Mouse (Mus musculus) embryonic stem cell, embryonic (primary cell): Measurements from ENCODE around the gene Cenpp.

Experiments used
- CTCF ChIA-PET, 4 experiments: fragments of 300-600 bp in 2 of 4; fragments of 350-600 bp in 2 of 4; sonication (Branson Sonifier 250); formaldehyde crosslinking; loops; one replicate each; lab custom pipeline; 2022; ENCODE audit warnings: inconsistent platforms in 2 of 4; lab: Charles Lee
- POLR2A ChIA-PET, 4 experiments: fragments of 300-600 bp in 2 of 4; fragments of 350-600 bp in 2 of 4; sonication (Branson Sonifier 250); formaldehyde crosslinking; loops; one replicate each; lab custom pipeline; 2022; ENCODE audit warnings: antibody characterized with exemption in 4 of 4, inconsistent platforms in 1 of 4; lab: Charles Lee

Gene Cenpp

DNA sequence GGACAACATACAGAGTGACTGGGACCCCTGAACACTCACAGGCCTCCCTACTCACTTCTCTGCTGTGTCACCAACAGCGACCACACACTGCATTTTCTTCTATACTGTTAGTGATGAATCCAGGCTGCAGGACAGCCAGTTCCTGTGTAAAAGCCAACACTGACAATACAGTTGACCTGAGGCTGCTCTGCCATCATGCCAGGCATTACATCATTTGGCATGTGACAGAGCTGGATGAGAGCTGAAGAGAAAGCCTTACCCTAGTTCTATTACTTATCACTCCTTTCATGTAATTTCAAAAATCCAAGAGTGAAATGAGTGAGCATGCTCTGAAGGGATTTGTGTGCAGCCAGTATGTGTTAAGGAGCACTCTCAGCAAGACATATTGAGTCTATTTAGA lies 96.4 kb downstream of the Cenpp start:
- ChIA-PET CTCF (no interaction called here), POLR2A (no interaction called here)

DNA sequence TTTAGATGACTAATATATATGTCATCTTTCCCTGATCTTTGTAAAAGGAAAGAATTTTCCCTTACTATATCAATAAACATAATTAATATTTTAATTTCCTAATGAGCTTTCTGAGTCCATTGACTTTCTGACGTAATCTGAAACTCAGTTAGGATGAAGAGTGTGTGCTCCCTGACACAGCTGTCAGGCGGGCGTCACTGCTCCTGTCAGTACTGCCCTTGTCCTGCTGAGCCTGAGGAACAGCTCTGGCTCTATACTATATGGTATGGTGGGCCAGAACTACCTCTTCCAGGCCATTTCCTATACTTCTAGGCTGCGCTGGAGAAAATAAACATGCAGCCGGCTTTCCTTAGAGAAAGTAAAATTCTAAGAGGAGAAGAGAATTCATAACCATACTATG lies 98.1 kb downstream of the Cenpp start:
- CTCF ChIA-PET: interaction anchor here in 3 of 4 experiments (0.6 to 1.3 kb wide), 3 partner anchors 14 to 325 kb away, joined by 3 to 5 read pairs (median 4); no protein-coding TSS in a partner anchor
- POLR2A ChIA-PET: no interaction called here

DNA sequence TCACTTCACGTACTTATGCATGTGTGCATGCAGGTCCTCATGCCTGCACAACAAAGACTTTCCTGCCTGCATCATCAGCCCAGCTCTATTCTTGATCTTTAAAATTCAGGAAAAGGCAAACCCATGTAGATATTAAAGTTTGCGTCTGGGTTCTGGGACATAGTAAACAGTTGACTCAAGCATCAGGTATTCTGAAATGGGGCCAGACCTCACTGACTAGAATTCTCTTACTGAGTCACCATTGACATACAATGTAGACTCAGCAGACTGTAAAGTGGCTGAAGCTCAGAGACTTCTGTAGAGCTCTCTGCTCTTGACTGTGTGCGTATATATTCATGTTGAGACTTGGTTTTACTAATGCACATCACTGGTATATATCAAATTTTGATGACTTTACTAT lies 103.0 kb downstream of the Cenpp start:
- CTCF ChIA-PET: interaction anchor here in 1 of 4 experiments (1.8 kb wide), 1 partner anchor 10 kb away, joined by 4 read pairs; no protein-coding TSS in a partner anchor
- POLR2A ChIA-PET: interaction anchor here in 2 of 4 experiments (0.5 to 1.1 kb wide), 2 partner anchors 9 to 49 kb away, joined by 3 to 4 read pairs; no protein-coding TSS in a partner anchor

DNA sequence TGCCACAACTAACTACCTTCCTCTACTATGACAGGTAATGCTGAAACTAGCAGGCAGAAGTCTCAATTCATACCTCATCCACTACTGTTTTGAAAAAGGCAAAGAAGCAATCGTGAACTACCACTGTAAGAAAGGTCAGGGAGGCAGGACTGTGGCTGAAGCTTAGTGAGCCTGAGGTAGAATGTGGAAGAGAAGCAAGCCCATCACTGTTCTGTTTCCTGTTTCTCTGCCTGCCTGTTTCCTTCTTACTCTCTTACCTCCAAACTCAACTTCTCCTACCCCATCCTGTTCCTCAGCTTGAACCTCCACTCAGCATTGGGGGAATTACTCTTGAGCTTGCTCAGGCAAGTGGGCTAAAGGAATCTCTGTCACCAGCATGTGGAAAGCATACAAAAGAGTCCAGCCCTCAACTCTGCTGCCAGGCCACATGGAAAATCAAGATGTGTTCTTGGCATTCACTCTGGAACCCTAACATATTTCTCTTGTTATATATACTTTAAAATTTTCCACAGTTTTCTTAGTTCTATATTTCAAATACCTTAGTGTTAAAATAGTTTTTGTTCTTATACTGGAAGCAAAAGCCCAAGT lies 104.9 kb downstream of the Cenpp start:
- POLR2A ChIA-PET: interaction anchor here in 1 of 4 experiments (0.5 kb wide), 1 partner anchor 325 kb away, joined by 4 read pairs; no protein-coding TSS in a partner anchor
- CTCF ChIA-PET: interaction anchor here in 2 of 4 experiments (0.6 to 1.8 kb wide), 2 partner anchors 12 to 108 kb away, joined by 3 to 4 read pairs; no protein-coding TSS in a partner anchor

DNA sequence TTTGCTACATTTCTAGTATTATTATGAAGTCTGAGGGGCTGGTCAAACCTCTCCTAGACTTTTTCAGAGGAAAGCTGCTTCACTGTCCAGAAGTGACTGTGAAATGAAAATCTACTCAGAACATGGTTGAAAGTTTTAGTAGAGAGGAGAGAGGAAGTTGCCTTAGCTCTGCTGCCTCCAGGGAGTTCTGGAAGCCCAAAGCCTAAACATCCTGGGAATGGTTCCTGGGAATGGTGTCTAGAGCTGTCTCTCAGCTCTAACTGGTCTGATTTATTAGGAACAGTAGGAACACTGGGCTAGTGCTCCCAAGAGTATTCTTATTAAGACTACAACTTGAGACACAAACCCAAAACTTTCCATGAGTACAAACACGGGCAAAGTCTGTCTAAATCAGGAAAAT lies 106.1 kb downstream of the Cenpp start:
- ChIA-PET POLR2A (interaction anchor here in 1 of 4 experiments (0.6 kb wide), 1 partner anchor 154 kb away, joined by 3 read pairs; no protein-coding TSS in a partner anchor), CTCF (interaction anchor here in 2 of 4 experiments (0.5 to 1.0 kb wide), 2 partner anchors 97 to 154 kb away, joined by 3 to 7 read pairs; no protein-coding TSS in a partner anchor)

DNA sequence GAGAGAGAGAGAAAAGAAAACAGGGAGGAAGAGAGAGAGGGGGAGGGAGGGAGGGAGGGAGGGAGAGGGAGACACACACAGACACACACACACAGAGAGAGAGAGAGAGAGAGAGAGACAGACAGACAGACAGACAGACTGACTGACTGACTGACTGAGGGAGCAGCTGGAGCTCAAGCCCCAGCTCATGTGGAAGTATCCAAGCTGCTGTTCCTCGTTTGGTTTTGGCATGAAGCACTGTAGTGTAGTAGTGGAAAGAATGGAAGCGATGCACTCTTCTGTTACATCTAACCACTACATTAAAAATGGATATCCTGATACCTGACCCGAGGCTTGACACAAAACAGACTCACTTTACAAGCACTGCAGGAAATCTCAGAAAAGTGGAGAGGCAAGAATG lies 106.9 kb downstream of the Cenpp start:
- CTCF ChIA-PET: interaction anchor here in 2 of 4 experiments (0.7 to 1.0 kb wide), 2 partner anchors 96 to 120 kb away, joined by 3 to 4 read pairs; no protein-coding TSS in a partner anchor
- POLR2A ChIA-PET: no interaction called here

DNA sequence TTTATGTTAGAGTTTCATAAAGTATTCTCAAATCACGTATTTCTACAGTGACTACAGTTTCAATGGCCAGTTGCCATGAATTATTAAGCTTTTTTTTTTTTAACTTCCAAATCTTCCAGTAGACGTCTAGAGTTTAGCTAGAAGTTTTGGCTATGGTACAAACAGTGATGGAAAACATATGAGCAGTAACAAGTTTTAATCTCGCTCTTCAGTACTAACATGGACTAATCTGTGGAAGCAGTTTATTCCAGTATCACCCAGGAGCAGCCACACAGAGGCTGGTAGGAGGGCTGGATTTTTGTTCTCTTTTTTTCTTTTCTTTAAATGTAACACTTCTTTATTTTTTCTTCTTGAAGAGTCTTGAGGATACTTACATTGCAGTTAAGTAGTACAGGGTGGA lies 108.3 kb downstream of the Cenpp start, which contains the start of gene Aspn:
Aspn (plus strand) TSS at position 165 of the 400 bp plus-strand sequence.
- CTCF ChIA-PET: interaction anchor here in 1 of 4 experiments (0.6 kb wide), 1 partner anchor 1516 kb away, joined by 3 read pairs; no protein-coding TSS in a partner anchor
- POLR2A ChIA-PET: interaction anchor here in 1 of 4 experiments (1.3 kb wide), 1 partner anchor 29 kb away, joined by 3 read pairs; no protein-coding TSS in a partner anchor

DNA sequence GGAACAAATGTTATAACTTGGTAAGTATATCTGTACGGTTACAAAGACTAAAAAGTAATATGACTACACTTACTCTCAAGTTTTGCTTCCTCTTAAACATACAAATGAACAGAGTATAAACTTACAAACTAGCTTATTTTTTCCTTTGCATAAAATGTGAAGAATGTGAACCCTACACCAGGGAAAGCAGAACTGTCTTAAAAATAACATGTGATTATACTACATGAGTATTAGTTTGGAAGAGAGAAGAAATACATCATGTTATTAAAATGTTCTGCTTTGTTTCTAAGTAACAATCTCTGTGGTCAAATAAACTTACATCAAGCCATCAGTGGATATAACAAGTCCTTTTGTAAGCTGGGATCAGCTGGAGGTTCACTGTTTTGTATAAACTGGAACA lies 113.9 kb downstream of the Cenpp start:
- ChIA-PET POLR2A (no interaction called here), CTCF (interaction anchor here in 1 of 4 experiments (0.5 kb wide), 1 partner anchor 1564 kb away, joined by 3 read pairs; no protein-coding TSS in a partner anchor)

DNA sequence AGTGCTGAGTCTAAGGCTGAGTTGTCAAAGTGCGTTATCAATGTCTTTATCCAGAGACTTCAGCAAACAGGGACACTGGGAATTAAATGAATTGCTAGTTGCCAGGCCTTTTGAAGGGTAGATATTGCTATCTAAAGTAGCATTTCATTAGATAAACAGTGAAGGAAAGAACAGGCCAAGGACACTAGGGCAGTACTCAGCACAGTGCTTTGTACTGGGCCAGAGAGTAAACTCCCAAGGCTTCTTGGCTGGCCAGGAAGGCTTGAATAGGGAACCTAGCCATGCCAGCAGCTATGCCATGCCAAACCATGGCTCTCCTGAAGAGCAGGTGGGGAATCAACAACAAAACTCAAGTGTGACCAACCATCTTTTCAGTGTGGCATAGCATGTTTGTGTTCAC lies 115.6 kb downstream of the Cenpp start:
- POLR2A ChIA-PET: no interaction called here
- CTCF ChIA-PET: no interaction called here

DNA sequence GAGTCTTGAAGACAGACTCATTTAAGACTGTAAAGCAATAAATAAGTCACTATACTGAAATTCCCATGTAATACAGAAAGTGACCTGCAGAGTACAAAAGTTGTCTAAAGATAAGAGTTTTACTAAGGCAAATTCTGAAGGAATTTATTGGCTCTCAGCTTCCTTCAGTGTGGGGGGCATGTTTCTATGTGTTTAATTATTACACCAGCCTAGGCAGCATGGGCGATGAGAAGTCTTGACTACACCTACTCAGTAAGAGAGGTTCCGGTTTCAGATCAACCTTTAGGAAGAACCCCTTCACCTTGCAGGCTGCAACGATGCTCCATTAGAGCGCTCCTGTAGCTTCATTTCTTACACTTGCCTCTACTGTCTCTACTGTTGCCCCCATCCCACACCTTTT lies 121.9 kb downstream of the Cenpp start:
- ChIA-PET POLR2A (interaction anchor here in 1 of 4 experiments (0.8 to 1.6 kb wide), 2 partner anchors 16 to 42 kb away, joined by 3 to 4 read pairs; no protein-coding TSS in a partner anchor), CTCF (no interaction called here)

DNA sequence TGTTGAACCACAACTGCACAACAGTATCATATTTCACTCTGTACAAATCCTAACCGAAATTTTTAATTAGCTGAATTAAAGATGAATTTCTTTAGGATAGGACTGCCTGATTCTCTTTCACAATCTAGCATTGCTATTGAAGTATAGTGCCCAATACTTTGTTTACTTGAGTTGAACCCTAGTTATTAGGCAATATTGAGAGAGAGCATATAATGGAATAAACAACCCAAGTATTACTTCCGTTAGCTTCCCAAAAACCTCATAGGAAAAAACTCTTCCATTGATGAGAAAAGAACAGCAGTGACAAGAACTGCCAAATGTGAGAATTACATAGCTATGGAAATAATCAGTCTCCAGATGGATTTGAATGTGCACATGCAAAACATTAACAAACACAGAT lies 126.3 kb downstream of the Cenpp start:
- ChIA-PET POLR2A (interaction anchor here in 1 of 4 experiments (1.3 kb wide), 1 partner anchor 27 kb away, joined by 3 read pairs; no protein-coding TSS in a partner anchor), CTCF (no interaction called here)

DNA sequence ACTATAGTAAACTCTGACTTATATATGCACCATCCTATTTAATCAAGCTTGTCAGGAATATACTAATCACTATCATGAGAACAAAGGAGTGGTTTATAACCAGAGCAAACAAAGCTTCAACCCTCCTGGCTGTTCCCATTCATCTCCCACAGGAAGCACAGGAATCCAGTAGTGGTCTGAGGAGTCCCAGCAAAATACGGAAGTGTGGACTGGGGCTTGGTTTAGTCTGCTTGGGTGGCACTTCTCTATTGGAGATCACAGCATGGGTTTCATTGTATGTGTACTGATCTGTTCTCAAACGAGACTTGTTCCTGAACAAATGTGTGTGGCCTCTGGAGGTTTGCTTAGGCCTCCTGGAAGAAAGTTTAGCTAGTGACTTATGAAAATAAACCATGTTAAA lies 133.8 kb downstream of the Cenpp start:
- CTCF ChIA-PET: no interaction called here
- POLR2A ChIA-PET: no interaction called here

DNA sequence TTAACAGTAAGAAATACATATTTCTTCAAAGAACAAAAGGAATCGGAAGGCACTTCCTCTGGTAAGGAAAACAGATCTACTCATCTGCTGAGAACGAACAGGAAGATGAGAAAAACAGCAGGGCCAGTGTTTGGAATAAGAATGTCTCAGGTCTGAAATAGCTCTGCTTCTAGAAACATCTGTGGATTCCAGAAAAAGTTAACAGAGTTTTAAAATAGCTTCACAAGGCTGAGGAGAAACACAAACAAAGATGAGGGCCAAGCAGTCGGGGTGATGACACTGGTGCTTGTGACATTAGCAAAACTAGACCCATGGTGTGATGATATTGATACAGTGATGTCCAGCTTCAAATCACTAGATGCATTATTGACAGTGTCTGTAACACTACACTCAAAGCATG lies 145.4 kb downstream of the Cenpp start:
- ChIA-PET POLR2A (no interaction called here), CTCF (interaction anchor here in 1 of 4 experiments (0.6 kb wide), 1 partner anchor 191 kb away, joined by 10 read pairs; no protein-coding TSS in a partner anchor)

DNA sequence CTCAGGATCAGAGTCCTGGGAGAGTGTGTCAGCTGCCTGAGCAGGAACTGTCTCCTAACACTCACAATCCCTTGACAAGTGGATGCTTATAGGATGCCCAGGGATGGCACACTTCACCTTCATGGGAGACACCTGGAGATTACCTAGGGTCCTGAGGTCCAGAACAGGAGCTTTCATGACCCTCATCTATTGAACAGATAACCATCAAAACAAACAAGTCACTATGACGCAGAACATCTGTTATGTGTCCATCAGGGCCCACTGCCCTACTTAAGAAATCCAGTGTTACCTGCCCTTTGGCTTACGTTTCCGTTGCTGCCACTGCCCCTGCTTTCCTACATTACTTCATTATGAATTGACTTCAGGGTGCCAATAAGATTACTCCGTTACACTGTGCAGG lies 146.8 kb downstream of the Cenpp start:
- ChIA-PET CTCF (no interaction called here), POLR2A (no interaction called here)

DNA sequence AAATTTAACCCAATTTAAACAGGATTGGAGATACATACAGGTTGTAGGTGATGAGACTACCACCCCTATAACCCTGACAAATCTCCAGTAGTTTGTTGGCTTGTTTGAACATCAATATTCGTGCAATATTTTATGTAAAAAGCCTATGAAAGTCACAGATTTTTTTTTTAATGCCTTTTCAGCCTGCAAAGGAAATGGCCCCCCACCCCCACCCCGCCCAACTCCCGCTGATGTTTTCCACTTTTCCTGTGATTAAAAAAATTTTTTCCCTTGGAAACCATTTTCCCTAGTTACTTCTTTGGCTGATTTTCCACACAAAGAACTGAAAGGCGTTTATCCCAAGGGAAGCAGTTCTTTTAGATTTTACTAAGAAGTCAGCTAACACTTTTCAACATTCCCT lies 148.1 kb downstream of the Cenpp start, which contains the start of gene Ecm2:
Ecm2 (plus strand) TSS at position 301 of the 400 bp plus-strand sequence.
- POLR2A ChIA-PET: no interaction called here
- CTCF ChIA-PET: no interaction called here

DNA sequence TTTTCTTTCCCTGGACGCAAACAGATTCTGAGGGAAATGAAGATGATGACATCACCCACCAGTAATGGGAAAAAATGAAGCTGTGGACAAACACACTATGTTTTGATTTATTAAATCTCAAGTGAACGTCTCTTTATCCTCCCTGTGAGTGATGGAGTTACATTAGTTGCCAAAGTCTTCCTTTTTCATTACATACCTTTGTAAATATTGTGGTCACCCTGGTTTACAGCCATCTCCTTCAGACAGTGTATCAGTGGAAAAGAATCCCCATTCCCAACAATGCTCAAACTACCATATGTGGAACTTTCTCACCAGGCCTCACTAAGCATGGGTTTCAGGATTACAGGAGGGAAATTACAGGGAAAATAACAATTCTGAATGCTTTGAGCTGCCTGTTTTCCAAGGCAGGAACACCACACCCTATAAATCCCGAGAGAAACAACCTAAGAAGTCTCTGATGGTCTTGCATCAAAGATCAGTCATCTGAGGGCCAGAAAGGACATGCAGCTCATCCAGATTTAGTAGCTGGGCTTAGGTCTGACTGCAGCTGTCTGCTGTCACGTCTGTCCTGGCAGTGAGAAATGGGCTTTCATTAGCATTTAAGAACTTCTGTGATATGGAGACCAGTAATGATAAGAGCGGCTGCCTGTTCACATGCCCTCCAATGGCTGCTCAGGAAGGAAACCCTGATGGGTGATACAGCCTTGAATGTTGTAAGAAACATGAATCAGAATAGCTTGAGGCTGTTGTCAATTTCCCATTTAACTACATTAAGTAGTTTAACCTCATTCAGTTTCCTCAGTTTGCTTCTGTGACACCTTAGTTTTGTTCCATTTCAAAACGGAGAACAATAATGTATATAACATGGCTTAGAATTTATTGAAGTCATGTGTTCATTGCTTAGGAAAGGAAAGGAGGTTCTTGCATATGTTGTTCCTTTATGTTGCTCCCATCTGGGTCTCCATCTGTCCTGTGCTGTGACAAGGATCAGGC lies 159.9 kb downstream of the Cenpp start, which contains the start of gene Tes3-ps:
Tes3-ps (plus strand) TSS at position 943 of the 993 bp plus-strand sequence.
- POLR2A ChIA-PET: interaction anchor here in 1 of 4 experiments (1.0 kb wide), 1 partner anchor 13 kb away, joined by 3 read pairs; no protein-coding TSS in a partner anchor
- CTCF ChIA-PET: interaction anchor here in 1 of 4 experiments (0.6 kb wide), 1 partner anchor 177 kb away, joined by 3 read pairs; no protein-coding TSS in a partner anchor

DNA sequence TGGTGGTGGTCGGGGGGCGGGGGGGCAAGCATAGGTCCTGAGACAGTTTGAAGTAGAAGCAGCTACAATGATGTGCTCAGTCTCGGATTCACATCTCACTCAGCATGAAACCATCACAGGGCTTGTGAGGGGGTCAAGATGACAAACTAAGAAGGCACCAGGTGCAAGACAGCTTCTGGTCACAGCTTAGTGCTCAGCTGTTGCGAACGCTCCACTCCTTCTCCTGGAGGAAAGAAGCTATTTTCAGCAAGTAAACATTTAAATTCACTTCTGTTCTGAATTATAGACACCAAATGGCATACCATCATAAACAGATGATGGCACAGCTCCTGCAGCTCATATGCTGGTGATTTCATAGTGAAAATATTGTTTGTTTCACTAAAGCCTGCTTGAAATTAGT lies 167.2 kb downstream of the Cenpp start:
- ChIA-PET CTCF (no interaction called here), POLR2A (interaction anchor here in 1 of 4 experiments (0.6 kb wide), 2 partner anchors 8 to 278 kb away, joined by 3 read pairs; no protein-coding TSS in a partner anchor)

DNA sequence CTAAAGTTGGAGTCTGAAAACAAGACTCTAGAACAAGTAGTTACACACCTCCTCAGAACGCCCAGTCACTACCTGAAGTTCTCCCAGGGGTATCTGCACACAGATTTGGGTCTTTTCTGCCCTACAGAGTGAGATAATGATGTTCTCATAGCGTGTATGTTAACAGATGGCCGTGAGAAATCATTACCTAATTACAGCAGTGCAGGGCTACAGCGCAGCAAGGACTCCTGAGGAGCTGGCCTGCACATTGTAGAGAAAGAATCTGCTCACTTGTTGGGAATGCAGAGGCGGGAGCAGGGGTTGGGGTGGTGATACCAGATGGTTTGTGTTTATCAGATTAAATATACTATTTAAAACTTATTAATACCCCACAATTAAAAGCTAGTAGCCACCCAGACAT lies 172.0 kb downstream of the Cenpp start:
- ChIA-PET CTCF (no interaction called here), POLR2A (interaction anchor here in 2 of 4 experiments (0.9 to 3.2 kb wide), 3 partner anchors 12 to 31 kb away, joined by 3 to 12 read pairs (median 3); no protein-coding TSS in a partner anchor)
